Mouse (Mus musculus) Patski (cell line): ENCODE data around the gene Zdhhc8. TPM values are rescaled to one million over a fixed set of nuclear protein-coding genes. Genes with fewer than 3 reads are reported as not detected.

Experiments used
- ATAC-seq: fragments of 100-300 bp; one replicate; pipeline ENCODE4 v1.8.0; 2021
- CTCF ChIA-PET: fragments of 350-600 bp; sonication (Branson Sonifier 250); formaldehyde crosslinking; loops from one replicate; lab custom pipeline; 2022; ENCODE audit warnings: inconsistent platforms; lab: Charles Lee
- POLR2A ChIA-PET: fragments of 350-600 bp; sonication (Branson Sonifier 250); formaldehyde crosslinking; loops from one replicate; lab custom pipeline; 2022; ENCODE audit warnings: antibody characterized with exemption, inconsistent platforms; lab: Charles Lee
- DNase-seq: peaks from one replicate; pipeline ENCODE4 v3.0.0-alpha.2; 2011; ENCODE audit warnings: low read depth, low spot score
- H3K27me3 ChIP-seq: fragments of 371-371 bp; one replicate; pipeline ENCODE4 v1.5.1; 2021
- CTCF ChIP-seq: fragments of 100-300 bp; IDR thresholded peaks from one replicate; pipeline ENCODE4 v1.5.1; 2021
- in situ Hi-C: fragments of 300-500 bp; cut with MboI; formaldehyde crosslinking; loops from 3 replicates; pipeline ENCODE4 v1.11.1; 2018; ENCODE audit warnings: low pct_unique_long_range_greater_than_20kb, mixed read lengths
- polyA plus RNA-seq: library from polyadenylated mRNA; unstranded; gene quantifications from one replicate; pipeline ENCODE4 v1.2.3, GENCODE M21; 2021

Gene Zdhhc8
- polyA plus RNA-seq: 34.4 TPM

DNA sequence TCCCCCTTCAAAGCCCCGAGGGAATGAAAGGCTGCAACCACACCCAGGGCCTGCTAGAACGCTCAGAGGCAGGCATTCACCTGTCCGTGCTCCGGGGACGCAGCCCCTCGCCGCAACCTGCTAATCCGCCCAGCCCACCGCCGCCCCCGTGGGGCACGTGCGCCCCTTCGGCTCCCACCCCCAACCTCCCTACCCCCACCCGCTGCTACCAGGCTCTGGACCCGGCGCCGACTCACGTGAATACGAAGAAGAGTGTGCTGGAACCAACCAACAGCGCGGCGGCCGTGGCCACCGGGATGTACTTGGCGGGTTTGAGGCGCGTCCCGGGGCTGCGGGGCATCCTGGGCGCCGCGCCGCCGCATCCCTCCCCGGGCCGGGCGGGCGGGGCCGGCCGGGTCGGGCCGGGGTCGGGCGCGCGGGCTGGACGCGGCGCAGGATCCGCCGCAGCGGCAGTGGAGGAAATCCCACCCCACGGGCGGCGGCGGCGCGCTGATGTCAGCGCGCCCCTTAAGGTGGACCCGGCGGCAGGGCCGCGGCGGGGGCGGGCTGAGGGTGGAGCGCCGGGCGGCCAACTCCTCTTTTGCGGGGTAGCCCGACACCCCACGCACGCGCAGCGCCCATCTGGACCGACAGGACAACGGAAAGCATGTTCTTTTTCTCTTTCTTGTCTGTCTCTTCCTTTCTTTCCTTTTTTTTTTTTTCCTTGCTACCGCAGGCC, at the start of gene Zdhhc8:
Zdhhc8 (minus strand) TSS at position 466 of the 718 bp plus-strand sequence.
- H3K27me3 ChIP-seq: no peaks in the 10 kb centered on the region
- TF ChIP-seq CTCF: no peak
- ATAC-seq (peak; percentile 68), DNase-seq (no peak)
- in situ Hi-C loops: no loop called here
- ChIA-PET POLR2A (interaction anchor here (0.7 kb wide), 1 partner anchor 15 kb away, joined by 3 read pairs; no protein-coding TSS in a partner anchor), CTCF (interaction anchor here (0.7 kb wide), 1 partner anchor 48 kb away, joined by 3 read pairs; no protein-coding TSS in a partner anchor)

DNA sequence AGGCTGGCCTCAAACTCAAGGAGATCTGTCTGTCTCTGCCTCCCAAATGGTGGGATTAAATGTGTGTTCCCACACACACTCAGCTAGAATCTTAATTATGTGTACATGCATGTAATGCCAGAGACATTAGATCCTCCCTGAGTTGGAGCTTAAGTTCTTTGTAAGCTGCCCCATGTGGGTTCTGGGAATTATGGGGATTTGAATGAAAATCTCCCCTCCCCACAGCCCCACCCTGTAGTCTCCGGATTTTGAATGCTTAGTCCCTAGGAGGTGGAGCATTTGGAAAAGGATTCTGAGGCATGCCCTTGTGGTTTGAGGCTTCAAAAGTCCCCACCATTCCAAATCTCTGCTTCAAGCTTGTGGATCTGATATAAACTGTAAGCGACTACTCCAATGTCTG, 40.2 kb upstream of the Zdhhc8 start:
- DNase-seq (no peak), ATAC-seq (no peak)
- TF ChIP-seq CTCF: no peak
- in situ Hi-C loops: no loop called here
- CTCF ChIA-PET: interaction anchor here (1.3 to 3.1 kb wide), 2 partner anchors 9 to 12 kb away, joined by 5 to 11 read pairs; no protein-coding TSS in a partner anchor
- POLR2A ChIA-PET: no interaction called here
- no peaks in the 10 kb centered on the region for H3K27me3 ChIP-seq

DNA sequence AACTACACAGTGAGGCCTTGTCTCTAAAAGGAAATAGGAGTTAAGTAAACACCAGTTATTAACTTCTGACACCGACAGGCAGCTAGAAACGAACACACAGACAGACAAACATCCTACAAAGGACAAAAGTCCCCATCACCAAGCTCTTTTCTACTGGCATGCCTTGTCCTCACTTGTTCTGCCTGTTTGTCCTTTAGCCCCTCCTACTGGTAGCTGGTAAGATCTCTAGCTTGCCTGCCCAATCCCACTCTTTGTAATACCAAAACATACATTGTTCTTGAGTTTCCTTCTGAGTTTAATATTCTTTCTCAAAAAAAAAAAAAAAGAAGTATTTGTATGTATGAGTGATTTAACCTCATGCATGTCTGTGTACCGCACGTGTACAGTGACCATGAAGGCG, 33.2 kb upstream of the Zdhhc8 start:
- no peak for DNase-seq
- peak; percentile 46 for TF ChIP-seq CTCF
- POLR2A ChIA-PET: no interaction called here
- ATAC-seq: no peak
- no peaks in the 10 kb centered on the region for H3K27me3 ChIP-seq
- CTCF ChIA-PET: interaction anchor here (0.7 to 1.4 kb wide), 3 partner anchors 15 to 51 kb away, joined by 3 to 7 read pairs (median 3); no protein-coding TSS in a partner anchor
- in situ Hi-C loops: no loop called here

DNA sequence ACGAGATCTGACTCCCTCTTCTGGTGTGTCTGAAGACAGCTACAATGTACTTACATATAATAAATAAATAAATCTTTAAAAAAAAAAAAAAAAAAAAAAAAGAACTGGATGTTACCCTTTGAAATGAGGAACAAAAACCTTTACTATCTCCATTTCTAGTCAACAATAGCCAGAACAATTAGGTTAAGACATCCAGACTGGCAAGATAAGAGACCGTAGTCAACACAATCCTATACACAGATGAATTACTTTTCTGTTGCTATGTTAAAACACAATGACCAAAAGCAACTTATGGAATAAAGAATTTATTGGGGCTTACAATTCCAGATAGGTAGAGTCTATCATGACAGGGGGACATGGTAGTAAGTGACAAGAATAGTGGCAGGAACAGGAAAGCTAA, 30.1 kb upstream of the Zdhhc8 start:
- H3K27me3 ChIP-seq: no peaks in the 10 kb centered on the region
- no peak for TF ChIP-seq CTCF
- CTCF ChIA-PET: no interaction called here
- DNase-seq: no peak
- in situ Hi-C loops: no loop called here
- POLR2A ChIA-PET: no interaction called here
- no peak for ATAC-seq

DNA sequence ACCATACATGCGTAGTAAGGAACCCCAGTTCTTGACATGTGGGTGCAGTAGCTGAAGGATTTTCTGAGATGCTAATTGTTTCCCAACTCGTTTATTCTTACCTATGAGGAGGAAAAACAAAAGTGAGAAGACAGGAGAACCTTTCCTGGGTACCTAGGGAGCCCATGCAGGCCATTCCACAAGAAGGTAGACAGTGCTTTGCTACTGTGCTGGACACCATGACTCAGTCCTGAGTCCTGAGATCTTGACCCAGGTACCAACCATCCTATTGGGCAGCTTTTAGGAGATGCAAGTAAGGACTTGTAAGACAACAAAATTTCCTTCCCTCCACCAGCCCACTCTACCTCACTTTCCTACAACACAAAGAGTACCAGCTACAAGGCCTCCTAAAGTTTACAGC, 23.3 kb upstream of the Zdhhc8 start, which contains the start of gene Gm49776:
Gm49776 (minus strand) TSS at position 101 of the 400 bp plus-strand sequence.
- ATAC-seq: no peak
- ChIA-PET POLR2A (interaction anchor here (0.7 kb wide), 1 partner anchor 184 kb away, joined by 3 read pairs; no protein-coding TSS in a partner anchor), CTCF (interaction anchor here (1.0 kb wide), 1 partner anchor 11 kb away, joined by 3 read pairs; no protein-coding TSS in a partner anchor)
- in situ Hi-C loops: no loop called here
- no peaks in the 10 kb centered on the region for H3K27me3 ChIP-seq
- TF ChIP-seq CTCF: no peak
- no peak for DNase-seq

DNA sequence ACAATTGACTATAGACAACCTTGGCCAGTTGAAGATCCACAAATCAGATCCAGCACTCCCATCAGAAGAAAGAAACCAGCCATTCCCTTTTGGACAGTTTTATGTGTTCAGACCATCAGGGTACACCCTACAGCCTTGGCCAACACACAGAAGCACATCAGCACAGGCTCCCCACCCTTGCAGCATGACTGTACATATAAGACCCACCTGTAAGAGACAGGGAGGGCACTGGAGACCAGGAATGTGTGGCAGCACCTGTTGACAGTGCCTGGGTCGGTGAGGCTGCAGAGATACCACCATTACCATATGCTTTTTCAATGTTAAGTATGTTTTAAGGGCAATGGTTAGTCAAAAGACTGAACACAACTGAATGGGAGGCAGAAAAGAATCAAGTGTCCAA, 18.9 kb upstream of the Zdhhc8 start:
- no peak for ATAC-seq
- in situ Hi-C loops: no loop called here
- no peaks in the 10 kb centered on the region for H3K27me3 ChIP-seq
- no peak for DNase-seq
- CTCF ChIA-PET: no interaction called here
- no peak for TF ChIP-seq CTCF
- POLR2A ChIA-PET: interaction anchor here (1.1 kb wide), 1 partner anchor 8 kb away, joined by 4 read pairs; no protein-coding TSS in a partner anchor

DNA sequence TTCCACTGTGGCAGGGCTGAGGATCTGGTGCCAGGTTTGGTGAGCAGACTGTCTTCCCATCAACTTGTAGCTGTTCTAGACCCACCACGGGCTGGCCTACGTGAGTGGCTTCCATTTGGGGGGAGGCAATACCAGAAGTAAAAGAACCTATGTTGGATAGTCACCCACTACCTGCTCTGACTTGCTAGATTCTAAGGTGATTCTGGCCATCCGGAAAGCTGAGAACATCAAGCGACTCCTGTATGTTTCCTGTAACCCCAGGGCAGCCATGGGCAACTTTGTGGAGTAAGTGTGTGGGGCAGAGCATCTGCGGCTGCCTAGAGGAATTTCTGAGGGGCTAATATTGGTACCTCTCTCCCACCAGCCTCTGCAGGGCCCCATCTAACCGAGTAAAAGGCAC, 17.8 kb upstream of the Zdhhc8 start:
- POLR2A ChIA-PET: no interaction called here

DNA sequence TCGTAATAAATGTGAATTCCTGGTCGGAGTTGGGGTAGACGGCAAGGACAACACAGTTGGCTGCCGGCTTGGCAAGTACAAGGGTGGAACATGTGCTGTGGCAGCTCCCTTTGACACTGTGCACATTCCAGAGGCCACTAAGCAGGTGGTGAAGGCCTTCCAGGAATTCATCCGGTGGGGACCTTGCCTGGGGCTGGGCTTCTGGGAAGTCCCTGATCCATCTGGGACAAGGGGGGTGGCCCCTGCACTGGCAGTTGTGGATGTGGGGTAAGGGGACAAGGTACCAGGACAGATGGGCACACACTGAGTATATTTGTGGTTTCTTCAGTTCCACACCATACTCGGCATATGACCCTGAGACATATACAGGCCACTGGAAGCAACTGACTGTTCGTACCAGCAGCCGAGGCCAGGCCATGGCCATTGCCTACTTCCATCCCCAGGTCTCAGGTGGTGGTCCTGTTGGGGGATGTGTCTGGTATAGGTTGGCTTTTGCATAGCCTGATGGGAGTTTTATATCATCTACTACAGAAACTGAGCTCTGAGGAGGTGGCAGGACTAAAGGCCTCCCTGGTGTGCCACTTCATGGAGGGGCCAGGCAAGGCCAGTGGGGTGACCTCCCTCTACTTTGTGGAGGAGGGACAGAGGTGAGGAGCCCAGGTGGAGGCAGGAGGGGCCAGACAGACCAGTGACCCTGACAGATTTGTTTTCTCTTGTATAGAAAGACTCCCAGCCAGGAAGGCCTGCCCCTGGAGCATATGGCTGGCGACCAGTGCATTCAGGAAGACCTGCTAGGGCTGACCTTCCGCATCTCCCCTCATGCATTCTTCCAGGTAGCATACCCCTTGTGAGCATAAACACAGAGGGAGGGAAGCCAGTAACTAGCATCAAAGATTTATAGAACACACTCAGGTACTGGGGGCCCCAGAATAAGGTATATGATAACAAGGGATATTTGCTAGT, 16.2 kb upstream of the Zdhhc8 start:
- no peak for ATAC-seq
- no peak for DNase-seq
- in situ Hi-C loops: no loop called here
- TF ChIP-seq CTCF: no peak
- ChIA-PET CTCF (no interaction called here), POLR2A (no interaction called here)
- no peaks in the 10 kb centered on the region for H3K27me3 ChIP-seq

More for the DNA sequence above, 17.8 kb upstream of the Zdhhc8 start:
- H3K27me3 ChIP-seq: no peaks in the 10 kb centered on the region
- in situ Hi-C loops: no loop called here
- CTCF ChIA-PET: interaction anchor here (0.8 kb wide), 1 partner anchor 15 kb away, joined by 3 read pairs; no protein-coding TSS in a partner anchor
- DNase-seq: no peak
- no peak for ATAC-seq
- TF ChIP-seq CTCF: no peak

DNA sequence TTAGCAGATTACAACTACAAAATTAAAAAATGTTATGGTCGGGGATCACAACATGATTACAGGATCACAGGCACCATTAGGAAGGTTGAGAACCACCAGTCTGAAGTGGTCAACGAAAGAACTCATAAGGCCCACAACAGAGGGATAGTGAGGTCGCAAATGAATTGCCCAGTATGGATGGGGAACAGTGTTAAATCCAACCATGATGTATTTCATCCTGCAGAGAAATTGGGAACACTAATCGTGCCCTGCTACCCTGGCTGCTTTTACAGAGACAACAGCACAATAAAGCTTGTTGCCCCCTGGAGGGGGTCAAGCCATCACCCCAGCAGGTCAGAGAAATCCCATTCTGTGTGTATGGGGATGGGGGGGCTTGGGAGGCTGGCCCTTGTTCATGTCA, 15.3 kb upstream of the Zdhhc8 start:
- in situ Hi-C loops: no loop called here
- ATAC-seq (no peak), DNase-seq (no peak)
- TF ChIP-seq CTCF: no peak
- POLR2A ChIA-PET: no interaction called here
- H3K27me3 ChIP-seq: no peaks in the 10 kb centered on the region
- CTCF ChIA-PET: no interaction called here

DNA sequence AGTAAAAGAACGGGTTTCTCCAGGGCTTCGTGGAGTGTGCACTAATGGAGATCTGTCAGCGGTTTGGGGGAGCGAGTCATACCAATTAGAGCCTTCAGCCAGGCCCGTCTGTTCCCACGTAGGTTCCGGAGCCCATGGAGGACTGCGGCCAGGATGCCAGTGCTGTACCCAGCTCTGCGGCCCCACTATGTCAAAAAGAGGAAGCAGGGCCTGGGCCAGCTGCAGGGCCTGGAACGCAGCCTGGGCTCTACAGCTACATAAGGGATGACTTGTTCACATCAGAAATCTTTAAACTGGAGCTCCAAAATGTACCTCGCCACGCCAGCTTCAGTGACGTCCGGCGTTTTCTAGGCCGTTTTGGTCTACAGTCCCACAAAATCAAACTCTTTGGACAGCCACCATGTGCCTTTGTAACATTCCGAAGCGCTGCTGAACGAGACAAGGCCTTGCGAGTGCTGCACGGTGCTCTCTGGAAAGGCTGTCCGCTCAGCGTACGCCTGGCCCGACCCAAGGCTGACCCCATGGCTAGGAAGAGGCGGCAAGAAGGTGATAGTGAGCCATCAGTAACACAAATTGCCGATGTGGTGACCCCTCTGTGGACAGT, 14.5 kb upstream of the Zdhhc8 start:
- in situ Hi-C loops: no loop called here
- CTCF ChIA-PET: no interaction called here
- POLR2A ChIA-PET: interaction anchor here (0.7 kb wide), 1 partner anchor 132 kb away, joined by 3 read pairs; no protein-coding TSS in a partner anchor
- H3K27me3 ChIP-seq: no peaks in the 10 kb centered on the region
- no peak for TF ChIP-seq CTCF
- no peak for ATAC-seq
- no peak for DNase-seq
